Mouse (Mus musculus): Measurements from ENCODE around the gene Pln. TPM values are rescaled to one million over a fixed set of nuclear protein-coding genes. Genes with fewer than 3 reads are reported as not detected.

Gene Pln
- total RNA-seq, 2 experiments from 2014 or later: 0.98 TPM; not detected in 1

GRCm38 (mm10) chr10:53353665-53354064 lies 16.2 kb downstream of the Pln start:
- ATAC-seq (replicated peaks; ENCODE audit: poor library complexity, severe bottlenecking): no peak

- no peak for ATAC-seq (replicated peaks; ENCODE audit: poor library complexity, severe bottlenecking)
Observed at GRCm38 (mm10) chr10:53359016-53359415, 21.5 kb downstream of the Pln start.

DNA sequence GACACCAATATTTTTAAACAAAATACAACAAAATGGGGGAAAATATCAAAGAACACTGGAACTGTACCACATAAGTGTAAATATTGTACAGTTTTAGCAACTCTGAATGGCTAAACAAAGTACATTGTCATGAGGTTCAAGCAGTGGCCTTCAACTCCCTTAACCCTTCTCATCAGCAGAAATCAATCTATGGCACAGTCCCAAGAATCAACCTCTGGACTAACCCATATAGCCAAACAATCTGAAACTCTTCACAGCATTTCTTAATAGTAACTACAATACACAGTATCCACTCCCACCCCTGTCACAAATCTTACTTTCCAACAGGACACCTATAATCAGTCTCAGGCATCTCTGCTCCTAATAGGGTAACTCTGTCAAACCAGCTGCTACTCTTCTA lies 26.8 kb downstream of the Pln start:
- no peak for ATAC-seq (replicated peaks; ENCODE audit: poor library complexity, severe bottlenecking)

- no peak for ATAC-seq (replicated peaks; ENCODE audit: poor library complexity, severe bottlenecking)
Observed at GRCm38 (mm10) chr10:53367265-53367664, 29.8 kb downstream of the Pln start.

DNA sequence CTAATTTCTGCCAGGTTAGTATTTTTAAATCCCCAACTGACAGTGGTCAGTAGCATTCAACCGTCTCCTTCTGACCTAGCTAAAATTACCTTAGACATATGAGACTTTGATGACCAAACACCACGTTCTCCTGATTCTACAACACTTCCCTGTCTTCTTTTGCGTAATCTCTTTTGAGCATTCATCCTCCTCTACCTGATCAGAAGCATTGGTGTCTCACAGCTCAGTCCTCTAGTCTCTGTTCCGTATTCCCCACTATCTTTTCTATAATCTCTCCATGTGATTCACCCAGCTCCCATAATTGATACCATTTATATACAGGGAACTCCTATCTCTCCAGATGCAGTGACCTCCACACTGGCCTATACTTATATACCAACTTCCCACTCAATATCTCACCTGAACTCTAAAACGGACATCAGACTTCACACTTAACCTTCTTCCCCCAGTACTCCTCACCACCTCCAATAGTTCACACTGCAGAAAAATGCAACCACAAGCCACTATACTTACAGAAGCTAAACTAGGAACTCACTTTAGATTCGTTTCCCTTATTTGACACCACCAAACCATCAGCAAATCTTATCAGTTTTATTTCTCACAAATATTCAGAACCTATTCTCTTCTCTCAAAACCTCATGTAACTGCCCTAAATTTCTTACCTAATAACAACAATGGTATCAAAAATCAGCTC lies 36.6 kb downstream of the Pln start:
- ATAC-seq (replicated peaks; ENCODE audit: poor library complexity, severe bottlenecking): peak; percentile 80

DNA sequence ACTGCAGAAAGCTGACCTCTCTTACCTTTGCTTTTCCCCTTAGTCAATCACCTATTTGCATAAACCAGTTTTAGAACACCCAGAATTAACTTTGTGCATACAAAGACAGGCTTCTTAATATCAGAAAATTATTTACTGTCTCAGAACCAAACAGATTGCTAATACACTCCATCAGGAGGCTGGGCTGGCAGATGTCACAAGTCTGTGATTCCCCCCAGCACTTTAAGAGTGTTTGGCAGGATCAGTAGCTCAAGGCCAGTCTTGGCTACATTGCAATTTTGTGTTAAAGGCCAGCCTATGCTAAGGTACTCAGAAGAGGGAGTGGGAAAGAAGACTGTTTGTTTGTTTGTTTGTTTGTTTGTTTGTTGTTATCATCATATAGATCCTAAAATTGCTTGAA lies 39.6 kb downstream of the Pln start:
- ATAC-seq (replicated peaks; ENCODE audit: poor library complexity, severe bottlenecking): no peak

- ATAC-seq (replicated peaks; ENCODE audit: poor library complexity, severe bottlenecking): no peak
Observed at GRCm38 (mm10) chr10:53378296-53378695, 40.8 kb downstream of the Pln start.

DNA sequence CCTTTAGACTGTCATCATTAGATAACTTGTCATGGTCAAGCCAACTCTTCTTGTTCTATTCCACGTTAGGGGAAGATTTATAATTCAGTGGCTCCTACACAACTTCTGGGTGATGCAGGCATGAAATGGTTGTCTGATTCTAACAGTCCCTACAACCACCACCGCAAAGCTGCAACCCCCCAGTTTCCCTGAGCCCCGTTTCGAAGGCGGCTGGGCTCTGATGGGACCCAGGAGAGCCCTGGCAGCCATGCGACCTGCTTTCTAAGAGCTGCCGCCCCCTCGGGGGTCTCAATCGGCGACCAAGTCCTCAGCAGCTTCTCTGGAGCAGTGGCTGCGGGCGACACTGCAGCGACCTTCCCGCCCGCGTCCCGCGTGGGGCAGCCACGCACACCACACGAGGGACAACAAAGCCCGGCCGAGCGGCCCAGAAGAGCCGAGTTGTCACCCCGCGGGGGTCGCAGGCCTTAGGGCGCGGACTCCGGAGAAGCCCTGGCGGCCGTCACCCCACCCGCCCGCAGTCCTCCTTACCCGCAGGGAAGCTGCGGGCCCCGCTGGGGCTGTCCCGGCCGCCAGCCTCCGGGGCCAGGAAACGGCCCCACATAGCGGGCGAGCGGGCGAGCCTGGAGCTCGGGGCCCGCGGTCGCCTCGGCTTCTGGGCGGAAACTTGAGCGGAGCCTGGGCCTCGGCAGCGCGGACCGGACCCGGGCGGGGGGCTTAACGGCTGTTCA lies 41.7 kb downstream of the Pln start:
- ATAC-seq (replicated peaks; ENCODE audit: poor library complexity, severe bottlenecking): peak; percentile 40

DNA sequence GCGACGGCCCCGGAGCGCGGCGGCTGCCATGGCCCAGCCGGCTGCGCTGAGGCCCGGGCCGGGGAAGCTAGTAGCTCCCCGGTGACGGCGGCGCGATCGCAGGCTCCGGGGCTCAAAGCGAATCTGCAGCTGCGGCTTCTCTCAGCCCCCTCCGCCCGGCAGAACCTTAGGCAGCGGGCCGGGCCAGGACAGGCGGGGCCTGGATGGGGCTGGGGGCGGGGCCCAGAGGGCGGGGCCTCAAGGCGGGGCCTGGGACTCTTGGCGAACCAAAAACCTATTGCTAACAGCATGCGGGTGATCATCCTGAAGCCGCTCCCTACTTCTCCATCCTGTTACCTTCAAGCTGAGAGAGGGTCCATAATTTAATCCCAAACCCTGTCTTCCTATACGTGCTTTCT lies 42.2 kb downstream of the Pln start, which contains the start of gene Cep85l:
Gene Cep85l (minus strand): TSS at position 239 of the 398 bp plus-strand sequence.
- peak; percentile 77 for ATAC-seq (replicated peaks; ENCODE audit: poor library complexity, severe bottlenecking)

DNA sequence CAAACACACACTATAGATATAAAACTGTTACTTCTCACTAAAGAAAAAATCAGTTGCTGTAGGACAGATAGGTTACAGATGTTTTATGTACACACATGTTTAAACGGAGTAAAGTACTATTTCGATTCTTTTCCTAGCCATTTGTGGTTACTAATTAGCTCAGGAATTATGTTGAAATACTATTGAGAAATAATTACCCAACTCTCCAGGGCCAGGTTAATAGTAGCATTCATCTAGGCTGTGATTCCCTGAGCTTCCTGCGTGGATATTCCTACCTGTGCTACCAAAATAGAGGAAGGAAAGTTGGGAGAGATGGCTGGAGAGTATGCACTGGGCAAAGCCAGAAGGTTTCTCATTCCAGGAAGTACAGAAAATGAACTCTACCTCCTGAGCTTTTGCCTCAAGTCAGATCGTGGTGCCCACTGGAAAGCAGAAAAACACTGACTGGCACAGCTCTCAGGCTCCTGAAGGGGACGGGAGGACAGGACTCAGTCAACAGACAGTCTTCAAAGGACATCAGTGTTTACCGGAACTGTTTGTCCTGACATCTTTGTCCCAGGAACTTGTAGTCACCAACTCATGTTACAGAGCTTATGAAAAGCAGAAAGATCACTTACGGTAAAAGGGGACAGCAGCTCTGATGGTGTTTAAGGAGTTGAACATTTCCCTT lies 45.4 kb downstream of the Pln start:
- peak; percentile 33 for ATAC-seq (replicated peaks; ENCODE audit: poor library complexity, severe bottlenecking)

- ATAC-seq (replicated peaks; ENCODE audit: poor library complexity, severe bottlenecking): no peak
Observed at GRCm38 (mm10) chr10:53384896-53385295, 47.4 kb downstream of the Pln start.

DNA sequence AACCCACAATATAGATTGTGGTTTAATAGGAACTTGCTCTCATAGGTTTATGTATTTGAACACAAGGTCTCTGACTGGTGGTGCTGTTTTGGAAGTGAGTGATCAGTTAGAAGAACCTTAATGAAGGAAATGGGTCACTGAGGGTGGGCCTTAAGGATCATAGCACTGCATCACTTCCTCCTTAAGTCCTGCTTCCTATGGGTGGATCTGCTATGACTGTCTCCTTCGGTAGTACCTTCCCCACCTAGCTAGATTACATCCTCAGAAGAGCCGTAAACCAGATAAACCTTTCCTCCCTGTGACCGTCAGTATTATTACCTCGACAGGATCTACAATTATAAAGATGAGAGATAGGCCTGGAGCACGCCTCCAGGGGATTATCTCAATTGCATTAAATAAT lies 48.0 kb downstream of the Pln start:
- ATAC-seq (replicated peaks; ENCODE audit: poor library complexity, severe bottlenecking): peak; percentile 65

GRCm38 (mm10) chr10:53388227-53388920 lies 50.9 kb downstream of the Pln start:
- no peak for ATAC-seq (replicated peaks; ENCODE audit: poor library complexity, severe bottlenecking)

GRCm38 (mm10) chr10:53394923-53395629 lies 57.6 kb downstream of the Pln start:
- ATAC-seq (replicated peaks; ENCODE audit: poor library complexity, severe bottlenecking): no peak

Other genes with a start within 250 kb of the Pln start
- 34.6 and 35.7 TPM in 2 replicates for gene Cep85l, start 42.3 kb downstream of the Pln start, total RNA-seq (2014; fragmentation: Nextera tagmentation)
- gene Cep85l, start 42.3 kb downstream of the Pln start, total RNA-seq (2017): 39.8 and 44.6 TPM in 2 replicates